Mouse (Mus musculus) kidney, adult 8-10 months (tissue): ENCODE results near the gene Myt1l.

Experiments
- DNase-seq, 2 experiments: peaks; one replicate each; pipeline ENCODE4 v3.0.0; 2022

Gene Myt1l

DNA sequence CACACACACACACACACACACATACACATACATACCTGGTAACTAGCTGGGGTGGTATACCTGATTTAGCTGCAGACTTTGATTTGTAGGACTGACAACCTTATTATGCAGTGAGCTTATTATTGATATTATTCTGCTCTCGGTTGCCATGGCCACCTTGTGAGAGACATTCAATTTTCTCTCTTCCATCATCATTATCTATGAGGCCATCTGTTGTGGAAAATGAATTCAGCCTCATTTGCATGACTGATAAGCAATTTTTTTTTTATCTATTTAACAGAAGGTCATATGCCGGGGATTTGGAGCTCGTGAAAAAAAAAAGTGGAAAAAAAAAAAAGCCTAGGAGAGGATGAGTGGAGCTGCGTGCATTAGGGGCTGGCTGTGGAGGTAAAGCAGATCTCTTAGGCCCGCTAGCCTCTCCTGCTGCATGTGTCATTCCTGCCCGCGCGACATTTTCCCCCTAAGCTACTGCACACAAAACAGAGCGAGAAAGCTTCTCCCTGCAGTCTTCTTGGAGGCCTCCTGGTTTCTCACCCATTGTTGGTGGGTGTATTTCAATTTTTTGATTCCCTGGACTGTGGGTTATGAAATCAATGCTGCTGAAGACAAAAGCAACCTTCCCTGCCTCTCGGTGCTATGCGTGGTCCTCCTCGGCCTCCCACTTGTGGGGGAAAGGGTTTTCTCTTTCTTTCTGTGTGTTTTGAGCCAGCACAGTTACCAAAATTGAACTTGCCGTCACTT, at the start of gene Myt1l:
TSS of gene Myt1l (plus strand) at position 354 of the 741 bp plus-strand sequence.
- no peak for DNase-seq

DNA sequence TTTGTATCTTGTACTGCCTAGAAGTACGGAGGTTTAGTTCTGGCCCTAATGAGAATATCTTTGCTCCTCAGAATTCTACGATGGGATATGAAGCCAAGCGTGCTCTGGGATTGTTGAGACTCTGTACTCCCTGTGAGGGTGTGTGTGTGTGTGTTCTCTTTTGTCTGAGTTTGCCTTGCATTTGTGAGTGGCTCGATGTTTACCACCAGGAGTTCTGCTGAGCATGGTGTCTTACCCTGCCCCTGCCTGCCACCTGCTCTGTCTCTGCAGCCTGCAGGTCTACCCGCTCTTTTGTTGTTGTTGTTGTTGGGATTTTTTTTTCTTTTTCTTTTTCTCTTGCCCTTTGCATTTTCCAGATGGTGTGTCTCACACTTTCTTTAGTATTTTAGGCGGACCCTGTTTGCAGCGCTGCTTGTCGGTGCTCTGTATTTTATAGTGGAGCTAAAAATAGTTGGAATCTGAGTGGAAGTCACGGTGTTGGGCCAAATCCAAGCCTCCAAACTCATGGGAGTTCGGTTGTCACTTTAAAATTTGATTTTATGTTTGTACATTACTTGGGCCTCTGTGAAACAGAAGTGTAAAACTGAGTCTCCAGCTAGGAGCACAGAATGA, 41.7 kb upstream of the Myt1l start:
- DNase-seq, result no peak

DNA sequence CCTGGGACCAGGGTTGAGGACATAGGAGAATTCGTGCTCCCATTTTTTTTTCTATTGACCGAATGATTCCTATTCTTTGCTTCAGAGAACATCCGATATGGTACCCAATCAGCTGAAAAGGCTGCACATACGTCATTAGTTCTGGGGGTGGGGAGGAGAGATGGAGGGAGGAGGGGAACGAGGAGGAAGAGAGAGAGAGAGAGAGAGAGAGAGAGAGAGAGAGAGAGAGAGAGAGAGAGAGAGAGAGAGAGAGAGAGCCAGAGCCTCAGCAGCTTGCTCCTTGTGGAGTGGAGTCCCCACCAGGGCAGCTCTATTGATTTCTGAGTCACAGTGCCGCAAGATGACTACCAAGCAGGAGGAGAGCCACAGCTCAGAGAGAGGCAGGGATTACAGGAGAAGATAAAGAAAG, 1.9 kb upstream of the Myt1l start:
- no peak for DNase-seq

DNA sequence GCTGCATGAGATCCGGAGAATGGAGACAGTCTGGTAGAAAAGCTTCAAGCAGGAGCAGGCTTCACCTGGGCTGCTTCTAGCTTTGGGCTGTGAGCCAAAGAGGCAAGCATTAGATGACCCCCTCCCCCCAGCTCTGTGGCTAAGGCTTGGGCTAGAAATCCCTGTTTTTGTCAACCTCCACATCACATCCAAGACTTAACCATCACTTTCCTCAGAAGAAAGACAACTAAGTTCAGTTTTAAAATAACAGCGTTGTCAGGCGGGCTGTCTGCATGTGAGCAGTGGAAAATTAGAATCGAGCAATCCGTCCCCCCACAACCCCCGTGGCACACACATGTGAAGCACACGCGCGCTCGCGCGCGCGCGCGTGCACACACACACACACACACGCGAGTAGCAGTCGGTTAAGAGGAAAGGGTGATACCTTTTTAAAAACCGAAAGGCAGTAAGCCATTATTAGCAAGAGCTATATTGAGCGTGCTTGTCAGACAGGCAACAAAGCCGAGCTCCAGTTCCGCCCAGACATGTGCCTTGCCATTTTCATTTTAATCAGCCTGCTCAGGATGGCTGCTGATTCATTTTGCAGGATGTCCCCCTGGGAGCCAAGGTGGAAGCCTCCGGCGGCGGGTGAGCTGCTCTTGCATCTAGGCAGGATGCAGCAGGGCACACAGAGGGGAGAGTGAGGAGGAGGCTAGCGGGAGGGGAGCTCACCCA, 979 bp upstream of the Myt1l start:
- no peak for DNase-seq

DNA sequence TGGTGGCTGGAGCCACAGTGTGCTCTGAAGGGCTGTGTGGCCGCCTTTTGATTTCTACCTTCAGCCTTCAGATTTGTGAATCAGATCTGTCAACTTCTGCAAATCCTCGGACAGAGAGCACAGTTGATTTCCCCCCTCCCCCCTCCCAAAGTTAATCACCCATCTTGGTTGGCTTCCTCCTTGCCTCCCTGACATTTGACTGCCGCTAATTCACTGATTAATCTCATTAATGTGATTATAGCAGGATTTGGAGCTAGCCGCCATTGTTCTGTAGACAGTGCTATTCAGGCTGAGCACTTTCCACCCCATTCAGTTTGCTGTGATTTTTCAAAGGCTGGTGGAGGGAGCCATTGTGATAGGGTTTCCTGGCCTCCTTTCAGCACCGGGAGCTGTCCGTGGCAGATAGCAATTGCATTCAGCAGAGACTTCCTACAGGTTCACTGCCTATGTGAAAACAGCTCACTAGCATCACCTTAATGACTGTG, 2.1 kb downstream of the Myt1l start:
- peak in 1 of 2 experiments; percentile 3 for DNase-seq

DNA sequence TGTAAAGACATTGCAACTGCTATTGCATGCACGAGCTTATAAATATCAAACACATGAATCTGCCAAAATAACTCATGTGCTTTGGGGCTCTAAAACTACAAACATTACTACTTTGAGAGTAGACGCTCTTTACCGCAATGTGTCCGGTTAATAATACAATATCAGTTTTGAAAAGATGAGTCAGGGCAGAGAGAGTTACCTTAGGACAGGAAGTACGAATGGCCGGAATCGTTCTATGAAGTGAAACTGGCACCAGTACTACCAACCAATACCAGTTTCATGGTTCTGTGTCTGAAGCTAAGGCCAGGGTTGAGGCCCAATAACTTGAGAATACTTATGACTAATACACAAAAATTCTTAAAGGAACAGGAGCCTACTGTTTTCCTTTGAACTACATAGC, 2.6 kb downstream of the Myt1l start:
- no peak for DNase-seq

DNA sequence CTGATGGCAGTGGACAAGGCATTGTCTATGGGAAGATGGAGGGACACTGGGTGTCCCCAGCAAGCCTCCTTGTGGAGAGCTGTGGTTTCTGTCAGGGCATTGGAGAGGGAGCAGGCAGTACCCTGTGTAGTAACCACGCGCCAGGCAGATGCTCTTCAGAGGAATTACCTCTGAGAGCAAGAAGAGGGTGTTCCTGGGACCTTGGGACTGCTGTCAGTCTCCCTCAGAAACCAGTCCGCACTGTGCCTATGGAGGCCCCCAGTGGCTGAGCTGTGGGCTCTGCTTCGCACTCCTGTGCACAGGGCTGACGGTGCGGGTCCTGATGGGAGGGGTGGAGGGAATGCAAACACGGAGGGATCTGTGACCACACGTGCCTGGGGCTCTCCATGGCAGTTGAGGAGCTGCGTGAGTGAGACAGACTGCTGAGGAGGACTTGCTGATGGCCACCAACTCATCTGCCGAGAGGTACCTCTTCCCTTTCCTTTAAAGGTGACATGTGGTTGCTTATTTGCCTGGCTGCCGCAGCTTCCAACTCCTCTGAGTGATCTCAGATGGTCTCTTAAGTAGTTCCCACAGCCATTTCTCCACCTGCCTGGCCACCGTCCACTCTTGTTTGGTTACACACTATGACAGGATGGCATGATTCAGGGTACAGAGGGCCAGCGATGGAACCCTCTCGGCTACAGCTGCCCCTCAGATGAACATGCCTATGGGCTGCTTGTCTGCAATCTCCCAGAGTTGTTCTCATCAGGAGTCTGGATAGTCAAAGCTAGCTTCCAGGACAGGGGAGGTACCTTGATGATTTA, 5.1 kb downstream of the Myt1l start:
- DNase-seq, result no peak

DNA sequence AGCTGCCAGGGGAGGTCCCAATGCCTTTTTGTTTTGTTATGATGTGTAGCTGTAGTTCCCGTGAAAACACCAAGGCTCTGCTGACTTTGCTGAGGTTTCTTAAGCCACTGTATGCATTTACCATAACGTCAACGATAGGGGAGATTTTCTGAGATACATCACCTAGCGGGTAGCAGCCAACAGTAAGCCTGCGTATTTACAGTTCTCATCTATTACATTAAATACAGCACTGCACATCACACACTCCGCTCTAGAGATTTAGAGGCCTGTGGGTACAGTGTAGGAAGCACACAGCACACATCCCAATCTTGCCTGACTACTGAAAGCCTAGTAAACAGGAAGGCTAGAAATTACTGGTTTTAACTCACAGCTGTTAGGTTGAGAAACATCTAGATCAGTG, 6.1 kb downstream of the Myt1l start:
- DNase-seq, result no peak

DNA sequence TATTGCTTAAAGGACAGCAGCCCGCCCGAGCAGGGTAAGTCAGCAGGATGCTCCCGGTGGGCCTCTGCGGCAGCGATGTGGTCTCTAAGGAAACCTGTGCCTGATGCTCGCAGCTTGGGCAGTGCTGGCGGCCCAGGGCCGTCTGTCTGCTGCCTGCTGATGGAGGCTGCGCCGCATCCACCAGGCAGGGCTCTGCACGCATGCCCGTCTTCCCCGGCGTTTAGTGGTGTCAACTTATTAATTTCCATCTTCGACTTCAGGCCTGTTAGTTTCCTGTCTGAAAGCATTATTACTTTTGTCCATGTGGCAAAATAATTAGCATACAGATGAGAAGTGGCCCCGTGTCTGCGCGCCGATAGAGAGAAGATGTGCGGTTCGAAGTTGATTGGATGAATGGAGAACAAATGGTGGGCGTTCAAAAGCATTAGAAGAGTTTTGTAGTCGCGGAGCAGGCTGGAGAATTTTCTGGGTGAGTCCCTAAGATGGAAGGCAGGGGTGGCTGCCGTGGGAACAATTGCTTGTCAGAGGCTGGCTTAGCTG, 6.6 kb downstream of the Myt1l start:
- DNase-seq, result no peak

DNA sequence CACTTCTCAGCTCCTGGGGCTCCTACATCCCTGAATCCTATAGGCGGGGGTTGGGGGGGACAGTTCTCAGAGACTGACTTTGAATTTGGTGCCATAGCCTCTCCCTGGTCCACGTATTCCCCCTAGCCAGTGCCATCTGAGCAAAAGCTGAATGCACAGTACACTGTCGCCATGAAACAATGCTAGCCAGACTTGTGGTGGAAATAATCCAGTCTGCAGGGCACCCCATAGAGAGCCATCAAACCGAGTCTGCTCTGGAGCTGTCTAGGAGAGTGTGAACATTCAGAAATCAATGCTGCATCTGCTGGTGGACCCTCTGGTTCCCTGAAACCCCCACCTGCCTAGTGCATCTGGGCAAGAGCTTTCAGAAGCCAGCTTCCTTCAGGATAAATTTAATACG, 9.7 kb downstream of the Myt1l start:
- no peak for DNase-seq

DNA sequence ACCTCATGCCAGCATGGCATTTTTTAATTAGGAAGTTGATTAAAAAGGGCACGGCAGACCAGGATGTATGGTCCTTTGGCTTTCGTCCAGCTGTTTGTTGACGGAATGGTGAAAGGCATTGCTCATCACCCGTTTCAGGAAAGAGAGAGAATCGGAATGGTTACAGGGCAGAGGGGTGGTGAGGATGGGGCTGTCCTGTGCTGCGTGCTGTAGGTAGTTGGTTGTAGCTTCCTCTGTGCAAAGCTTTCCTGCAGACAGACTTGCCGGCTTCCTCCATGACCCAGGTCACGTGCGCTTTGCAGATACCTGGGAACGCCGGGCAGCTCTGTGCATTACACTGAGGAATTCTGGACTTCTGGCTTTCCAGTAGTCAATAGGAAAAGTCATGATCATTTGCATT, 10.3 kb downstream of the Myt1l start:
- DNase-seq, result no peak

DNA sequence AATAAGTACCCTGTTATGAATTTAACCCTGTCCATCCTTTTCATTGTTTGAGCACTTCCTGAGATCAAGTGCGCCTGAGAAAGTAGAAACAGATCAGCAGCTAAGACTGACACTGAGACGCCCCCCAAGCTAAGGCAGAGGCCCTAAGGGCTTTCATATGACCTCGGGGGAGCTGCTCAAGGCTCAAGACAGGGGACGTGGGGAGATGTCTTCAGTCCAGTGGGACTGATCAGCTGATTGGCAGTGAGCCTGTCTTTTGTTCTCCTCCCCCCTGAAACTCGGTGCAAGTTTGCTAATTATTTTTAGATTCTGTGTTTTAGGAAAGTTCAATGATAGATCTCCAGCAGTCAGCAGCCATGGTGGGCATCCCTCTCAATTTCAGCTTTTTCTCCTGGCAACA, 10.9 kb downstream of the Myt1l start:
- DNase-seq, result no peak

DNA sequence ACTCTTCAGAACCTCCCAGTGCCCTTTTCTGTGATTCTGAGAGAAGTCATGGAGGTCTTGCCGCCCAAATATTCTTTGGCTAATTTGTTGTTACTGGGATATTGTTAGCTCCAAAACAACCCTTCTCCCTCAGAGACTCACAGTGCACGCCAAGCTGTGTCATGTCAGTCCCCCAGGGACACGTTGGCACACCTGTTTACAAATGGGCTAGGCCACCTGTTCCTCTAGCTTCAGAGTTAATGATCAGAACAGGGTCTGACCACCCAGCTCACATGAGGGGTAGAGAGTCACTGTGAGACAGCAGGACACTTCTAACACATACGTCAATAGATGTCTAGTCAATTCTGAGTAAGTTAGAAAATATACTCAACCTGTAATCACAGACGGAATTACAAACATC, 12.6 kb downstream of the Myt1l start:
- DNase-seq, result no peak

DNA sequence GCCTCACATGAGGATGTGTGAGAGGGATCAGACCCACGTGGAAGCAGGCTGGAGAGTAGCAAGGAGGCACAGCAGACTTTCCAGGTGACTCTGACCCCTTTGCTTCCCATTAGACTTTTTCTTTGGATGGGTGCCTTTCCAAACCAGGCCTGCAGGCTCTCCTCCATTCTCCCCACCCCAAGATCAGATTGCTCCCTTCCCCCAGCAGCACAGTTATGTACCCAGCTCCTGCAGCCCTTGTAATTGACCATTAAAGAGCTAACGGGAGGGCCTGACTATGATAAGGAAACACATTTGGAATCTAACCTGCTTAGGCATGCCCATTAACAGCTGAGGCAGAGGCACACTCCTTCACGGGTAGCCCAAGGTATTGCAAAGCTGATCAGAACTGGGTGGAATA, 17.9 kb downstream of the Myt1l start:
- no peak for DNase-seq

DNA sequence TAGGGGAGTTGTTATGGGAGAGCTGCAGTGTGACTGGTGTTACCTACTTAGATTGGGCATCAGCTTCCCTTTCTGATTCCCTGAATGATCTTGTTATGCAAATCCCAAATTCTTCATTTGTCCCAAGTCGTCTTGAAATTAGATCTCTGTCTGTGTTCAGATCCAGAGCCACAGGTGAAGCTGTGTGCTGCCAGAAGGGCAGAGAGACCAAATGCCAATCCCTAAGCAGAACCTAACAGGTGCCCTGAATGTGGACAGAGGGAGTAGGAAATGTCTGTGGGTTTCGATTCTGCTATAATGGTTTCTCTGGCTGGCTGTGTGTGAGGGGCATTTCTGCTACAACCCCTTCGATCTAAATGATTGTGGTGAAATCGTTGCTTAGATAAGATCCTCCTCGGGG, 18.9 kb downstream of the Myt1l start:
- DNase-seq, result no peak

DNA sequence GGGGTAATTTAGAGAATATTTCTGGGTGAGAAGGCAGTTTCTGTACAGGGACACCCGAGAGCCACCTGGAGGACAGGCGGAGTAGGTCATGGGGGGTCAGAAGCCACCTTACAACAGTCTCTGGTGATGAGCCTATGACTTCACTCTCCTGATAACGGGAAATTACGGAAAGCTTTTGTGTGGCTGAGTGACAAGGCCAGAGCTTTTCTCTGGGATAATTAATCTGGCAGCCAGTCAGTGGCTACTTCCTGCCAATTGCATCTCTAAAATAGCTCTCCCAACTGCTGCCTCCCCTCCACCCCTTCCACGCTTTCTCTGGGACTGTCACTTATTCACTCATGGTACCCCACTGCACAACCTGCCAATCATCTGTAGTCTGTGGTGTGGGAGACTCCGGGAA, 19.6 kb downstream of the Myt1l start:
- DNase-seq, result no peak

DNA sequence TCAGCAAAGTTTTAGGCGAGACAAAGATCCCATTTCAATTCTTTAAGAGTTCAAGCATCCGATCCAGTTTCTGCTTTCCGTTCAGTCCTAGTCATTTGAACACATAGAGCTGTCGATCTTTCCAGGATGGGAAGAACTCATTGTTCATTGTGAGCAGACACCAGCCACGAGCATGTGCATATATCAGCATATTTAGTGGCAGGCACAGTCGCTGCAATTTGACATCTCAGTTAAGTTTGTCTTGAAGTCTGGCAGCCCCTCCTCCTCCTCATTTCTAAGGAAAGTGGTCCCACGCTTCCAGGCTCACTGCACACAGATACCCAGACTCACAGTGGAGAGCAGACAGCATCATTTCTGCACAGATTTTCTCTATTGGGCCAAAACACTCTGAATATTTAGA, 25.0 kb downstream of the Myt1l start:
- no peak for DNase-seq

DNA sequence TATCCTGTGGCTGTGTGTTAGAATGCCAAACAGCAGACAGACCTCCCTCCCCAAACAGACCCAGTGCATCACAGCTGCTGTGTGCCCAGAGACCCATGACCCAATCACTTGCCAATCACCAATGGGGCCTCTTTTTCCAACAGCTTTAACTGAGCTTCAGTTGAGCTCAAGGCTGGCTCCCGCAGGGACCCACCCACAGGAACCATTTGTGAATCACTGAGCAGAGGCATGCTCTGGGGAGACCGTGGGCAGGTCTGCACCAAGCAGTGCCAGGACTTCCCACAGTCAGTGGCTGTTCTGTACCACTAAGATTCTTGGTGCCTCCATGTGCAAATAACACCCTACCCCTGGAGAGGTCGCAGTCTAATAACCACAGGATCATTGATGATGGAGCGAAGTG, 27.5 kb downstream of the Myt1l start:
- DNase-seq, result no peak

DNA sequence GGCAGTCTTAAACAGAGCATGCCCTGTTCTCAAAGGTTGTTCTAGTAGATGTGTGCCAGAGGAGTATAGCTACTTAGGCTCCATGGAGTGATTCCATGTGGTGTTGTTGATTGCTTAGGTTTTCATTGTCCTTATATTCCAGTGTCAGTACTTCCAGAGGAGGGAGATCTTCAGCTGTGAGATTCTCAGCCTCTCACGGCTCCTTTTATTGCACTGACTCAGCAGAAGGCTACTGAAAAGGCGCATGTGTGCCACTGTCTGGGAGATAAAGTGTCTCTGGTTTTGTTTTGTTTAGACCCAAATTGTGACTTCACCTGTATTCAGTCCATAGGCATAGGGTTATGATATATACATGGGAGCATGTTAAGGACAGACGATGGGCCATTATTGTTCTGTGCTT, 28.2 kb downstream of the Myt1l start:
- DNase-seq, result no peak

DNA sequence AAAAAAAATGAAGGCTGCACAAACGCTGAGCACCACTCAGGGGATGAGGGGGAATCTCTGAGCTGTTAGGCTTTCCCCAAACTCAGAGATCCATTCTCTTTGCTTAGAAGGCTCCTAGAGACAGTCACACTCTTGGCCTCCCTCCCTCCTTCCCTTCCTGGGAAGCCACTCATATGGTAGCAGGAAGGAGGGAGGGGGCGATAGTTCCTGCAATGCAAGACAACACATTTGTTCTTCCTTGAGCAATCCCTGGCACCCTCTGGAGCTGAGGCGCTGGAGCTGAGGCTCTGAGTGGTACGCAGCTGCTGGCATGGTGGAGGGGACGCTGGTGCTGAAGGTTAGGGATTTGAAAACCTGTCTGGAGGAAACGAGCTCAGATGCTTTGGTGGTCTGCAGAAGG, 28.7 kb downstream of the Myt1l start:
- DNase-seq, result no peak

DNA sequence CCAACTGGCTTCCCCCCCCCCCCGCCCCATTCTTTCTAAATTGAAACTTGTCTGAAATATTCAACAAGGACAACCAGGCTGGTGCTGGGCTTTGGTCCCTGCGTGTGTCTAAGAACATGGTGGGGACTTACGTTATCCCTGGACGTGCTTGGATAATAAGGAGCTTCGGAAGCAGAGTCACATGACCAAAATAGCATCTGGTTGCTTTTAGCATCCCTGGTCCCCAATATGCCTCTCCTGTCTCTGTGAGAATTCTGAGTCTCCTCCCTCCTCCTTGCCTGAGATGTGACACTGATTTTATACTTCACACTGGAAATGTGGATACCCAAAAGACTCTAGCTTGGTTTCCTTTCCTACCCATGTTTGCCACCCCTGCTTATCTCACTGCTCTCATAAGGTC, 31.6 kb downstream of the Myt1l start:
- no peak for DNase-seq

DNA sequence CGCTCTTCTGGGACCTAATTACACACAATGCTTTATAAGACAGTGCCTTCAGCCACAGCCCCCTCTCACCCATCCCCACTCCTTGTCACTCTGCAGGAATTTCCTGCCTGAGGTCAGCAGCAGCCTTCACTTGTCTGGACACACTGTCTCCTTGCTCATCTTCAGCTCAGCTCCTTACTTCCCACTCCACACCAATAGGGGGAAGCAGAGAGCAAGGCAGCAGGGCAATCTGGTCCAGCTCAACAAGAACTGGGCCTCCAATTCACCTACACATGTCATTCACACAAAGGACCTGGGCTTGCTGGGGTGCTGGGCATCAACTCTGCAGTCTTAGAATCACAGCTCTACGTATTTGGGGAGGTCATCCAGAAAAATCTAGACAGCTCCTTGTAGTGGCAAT, 33.0 kb downstream of the Myt1l start:
- no peak for DNase-seq

DNA sequence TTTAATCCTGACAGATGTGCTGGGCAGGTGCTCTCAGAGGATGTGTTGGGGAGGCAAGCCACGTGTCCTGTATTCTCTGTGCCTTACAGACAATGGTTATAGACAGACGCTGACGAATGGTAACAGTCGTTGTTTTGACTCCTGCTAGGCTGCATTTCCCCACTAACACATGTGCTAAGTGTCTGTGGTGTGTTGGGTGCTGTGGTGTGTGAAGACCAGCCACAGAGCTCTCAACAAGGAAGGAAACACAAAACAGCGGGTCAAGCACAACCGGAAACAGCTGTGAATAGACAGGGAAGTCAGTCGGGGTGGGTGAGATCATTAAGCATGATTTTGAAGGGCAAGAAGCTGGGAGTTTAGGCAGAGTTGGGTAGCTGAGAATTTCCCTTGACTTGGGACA, 41.1 kb downstream of the Myt1l start:
- DNase-seq, result no peak
